Mouse (Mus musculus) spleen, embryonic (tissue): ENCODE results near the gene Tex45.

Experiments used
- CTCF ChIA-PET: fragments of 350-600 bp; sonication (Branson Sonifier 250); formaldehyde crosslinking; loops from one replicate; lab custom pipeline; 2022; lab: Charles Lee

The Tex45 gene

GRCm38 (mm10) chr8:3483546-3483945 lies 12.9 kb downstream of the Tex45 start:
- CTCF ChIA-PET = interaction anchor here (0.6 kb wide), 1 partner anchor 121 kb away, joined by 3 read pairs; no protein-coding TSS in a partner anchor

GRCm38 (mm10) chr8:3485192-3485591 lies 14.5 kb downstream of the Tex45 start:
- CTCF ChIA-PET = interaction anchor here (0.7 kb wide), 2 partner anchors 29 to 89 kb away, joined by 4 to 6 read pairs; no protein-coding TSS in a partner anchor

GRCm38 (mm10) chr8:3492901-3493844 lies 22.5 kb downstream of the Tex45 start, which contains the start of gene Zfp358:
Gene Zfp358, plus strand, starts transcription at chr8:3493138.
- CTCF ChIA-PET = no interaction called here

- CTCF ChIA-PET = no interaction called here
Observed at GRCm38 (mm10) chr8:3493845-3494208, 23.2 kb downstream of the Tex45 start.

GRCm38 (mm10) chr8:3495578-3496427 lies 25.1 kb downstream of the Tex45 start:
- CTCF ChIA-PET = interaction anchor here (0.6 kb wide), 1 partner anchor 778 kb away, joined by 3 read pairs; no protein-coding TSS in a partner anchor

- CTCF ChIA-PET = no interaction called here
Observed at GRCm38 (mm10) chr8:3496428-3496748, 25.7 kb downstream of the Tex45 start.

GRCm38 (mm10) chr8:3498583-3498982 lies 27.9 kb downstream of the Tex45 start:
- CTCF ChIA-PET = no interaction called here

GRCm38 (mm10) chr8:3499751-3500150 lies 29.1 kb downstream of the Tex45 start:
- CTCF ChIA-PET = interaction anchor here (1.5 kb wide), 1 partner anchor 15 kb away, joined by 7 read pairs; the partner anchor contains the start of gene Pnpla6

GRCm38 (mm10) chr8:3500235-3501090 lies 29.8 kb downstream of the Tex45 start, which contains the start of gene Mcoln1:
Gene Mcoln1, plus strand, starts transcription at chr8:3500457.
- CTCF ChIA-PET = interaction anchor here (0.6 to 1.5 kb wide), 2 partner anchors 15 to 800 kb away, joined by 7 to 11 read pairs; partner anchors contain the start of gene Pnpla6

GRCm38 (mm10) chr8:3502217-3502616 lies 31.6 kb downstream of the Tex45 start:
- CTCF ChIA-PET = no interaction called here

GRCm38 (mm10) chr8:3507979-3508754 lies 37.5 kb downstream of the Tex45 start:
- CTCF ChIA-PET = interaction anchor here (0.5 kb wide), 1 partner anchor 425 kb away, joined by 4 read pairs; no protein-coding TSS in a partner anchor

GRCm38 (mm10) chr8:3514681-3515247 lies 44.1 kb downstream of the Tex45 start:
- CTCF ChIA-PET = interaction anchor here (1.4 kb wide), 1 partner anchor 14 kb away, joined by 7 read pairs; the partner anchor contains the start of gene Mcoln1

GRCm38 (mm10) chr8:3515260-3515671 lies 44.6 kb downstream of the Tex45 start, which contains the start of gene Pnpla6:
Gene Pnpla6, plus strand, starts transcription at chr8:3515384.
- CTCF ChIA-PET = interaction anchor here (0.5 to 1.4 kb wide), 2 partner anchors 15 to 108 kb away, joined by 3 to 7 read pairs; partner anchors contain the start of gene Mcoln1

GRCm38 (mm10) chr8:3515771-3516417 lies 45.2 kb downstream of the Tex45 start:
- CTCF ChIA-PET = interaction anchor here (0.5 to 1.4 kb wide), 2 partner anchors 16 to 107 kb away, joined by 3 to 7 read pairs; partner anchors contain the start of gene Mcoln1

GRCm38 (mm10) chr8:3516450-3517116 lies 45.9 kb downstream of the Tex45 start:
- CTCF ChIA-PET = no interaction called here

GRCm38 (mm10) chr8:3517117-3517495 lies 46.4 kb downstream of the Tex45 start:
- CTCF ChIA-PET = no interaction called here

- CTCF ChIA-PET = no interaction called here
Observed at GRCm38 (mm10) chr8:3522007-3522697, 51.5 kb downstream of the Tex45 start.

- CTCF ChIA-PET = no interaction called here
Observed at GRCm38 (mm10) chr8:3530816-3531215, 60.2 kb downstream of the Tex45 start.
